Mouse (Mus musculus) erythroblast, embryonic 14.5 days (primary cell): ENCODE measurements at regions not wholly inside any gene's neighbourhood (a gene's known extent, or its start where the extent isn't known, plus 50 kb on each side); places are given as distances from the start of the nearest gene placed in this dataset.

Source experiments
- GATA1 ChIP-seq: IDR thresholded peaks from 2 replicates; pipeline ENCODE4 v1.6.1; 2012; ENCODE audit warnings: low read length, inconsistent platforms, mixed read lengths
- TAL1 ChIP-seq: IDR thresholded peaks from 3 replicates; pipeline ENCODE4 v1.6.1; 2012; ENCODE audit warnings: low read length, inconsistent platforms, mixed read lengths

- no peak for TF ChIP-seq GATA1
- no peak for TF ChIP-seq TAL1
Observed at GRCm38 (mm10) chr9:32899801-32900200, 263.8 kb downstream of the Ets1 start.
